Mouse (Mus musculus) spleen, adult 2 months (tissue): ENCODE data around the gene Aff3.

Experiments used
- CTCF ChIP-seq: fragments of 200-500 bp; IDR thresholded peaks from 2 replicates; pipeline ENCODE4 v1.5.1; 2011; ENCODE audit warnings: mild to moderate bottlenecking, inconsistent platforms; ENCODE audit not compliant: insufficient read depth, insufficient read length, insufficient replicate concordance; ENCODE audit errors: extremely low read depth
- POLR2A ChIP-seq: fragments of 200-500 bp; IDR thresholded peaks from 2 replicates; pipeline ENCODE4 v1.6.1; 2011; ENCODE audit warnings: low read depth, low read length, inconsistent platforms

DNA sequence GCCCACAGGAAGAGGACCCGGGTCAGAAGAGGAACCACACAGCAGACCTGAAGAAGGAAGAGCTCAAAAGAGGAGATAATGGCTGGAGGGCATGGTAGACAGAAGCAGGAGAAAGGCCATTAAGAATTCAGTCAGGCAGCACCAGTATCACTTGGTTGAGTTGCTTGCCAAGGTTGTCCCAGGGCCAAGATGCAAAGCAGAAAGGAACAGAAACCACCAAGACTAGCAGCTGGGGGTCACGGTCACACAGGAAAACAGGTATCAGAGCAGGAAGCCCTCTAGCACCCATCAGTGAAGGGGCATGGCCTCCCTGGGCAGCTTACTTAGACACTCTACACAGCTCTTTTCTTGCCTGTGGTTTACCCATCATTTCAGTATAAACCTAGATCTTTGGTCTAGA, 525.4 kb downstream of the Aff3 start:
- TF ChIP-seq POLR2A, result no peak
- no peak for TF ChIP-seq CTCF
